Mouse (Mus musculus) central nervous system, embryonic 18 days (tissue): ENCODE measurements around the gene Ankrd39. TPM values are rescaled to one million over a fixed set of nuclear protein-coding genes. Genes with fewer than 3 reads are reported as not detected.

ENCODE experiments used
- polyA plus RNA-seq: library from polyadenylated mRNA; depleted of rRNA; stranded (reverse); fragments of >200 nt; gene quantifications from 2 replicates; pipeline ENCODE4 v1.2.3, GENCODE M21; 2012; rRNA removed

Ankrd39 gene
- polyA plus RNA-seq, result 19.0 and 19.9 TPM in 2 replicates

GRCm38 (mm10) chr1:36546888-36547471 lies at the start of gene Ankrd39:
TSS of gene Ankrd39 (minus strand) at chr1:36547445.

GRCm38 (mm10) chr1:36558031-36558993 lies 11.1 kb upstream of the Ankrd39 start, which contains the start of gene Sema4c:
TSS of gene Sema4c (minus strand) at chr1:36558349.

GRCm38 (mm10) chr1:36539186-36539585 lies 8.1 kb downstream of the Ankrd39 start, which contains the start of gene Gm42417:
TSS of gene Gm42417 (minus strand) at chr1:36539429.

GRCm38 (mm10) chr1:36536783-36537182 lies 10.5 kb downstream of the Ankrd39 start, which contains the start of gene Ankrd23:
TSS of gene Ankrd23 (minus strand) at chr1:36536883.

GRCm38 (mm10) chr1:36511289-36512021 lies 35.8 kb downstream of the Ankrd39 start, which contains the start of gene Cnnm3:
TSS of gene Cnnm3 (plus strand) at chr1:36511867.

Other genes starting within 250 kb of the Ankrd39 start
- gene Arid5a, start 239.7 kb downstream of the Ankrd39 start, polyA plus RNA-seq, result 1.7 and 2.5 TPM in 2 replicates
- gene Kansl3, start 178.3 kb downstream of the Ankrd39 start, polyA plus RNA-seq, result 65.0 and 65.8 TPM in 2 replicates
- 0.08 and 0.13 TPM in 2 replicates for gene Fer1l5, start 175.2 kb downstream of the Ankrd39 start, polyA plus RNA-seq
- 39.1 and 42.7 TPM in 2 replicates for gene Lman2l, start 102.2 kb downstream of the Ankrd39 start, polyA plus RNA-seq
- 5.0 and 5.3 TPM in 2 replicates for gene Cnnm4, start 75.8 kb downstream of the Ankrd39 start, polyA plus RNA-seq
- 29.8 and 32.0 TPM in 2 replicates for gene Cnnm3, start 35.6 kb downstream of the Ankrd39 start, polyA plus RNA-seq
- gene Ankrd23, start 10.6 kb downstream of the Ankrd39 start, polyA plus RNA-seq, result 13.1 and 15.4 TPM in 2 replicates
- 0.14 TPM in 1 of 2 replicates, not detected in the other for gene Gm42417, start 8.0 kb downstream of the Ankrd39 start, polyA plus RNA-seq
- gene Sema4c, start 10.9 kb upstream of the Ankrd39 start, polyA plus RNA-seq, result 53.8 and 56.0 TPM in 2 replicates
- 0.27 and 0.30 TPM in 2 replicates for gene Fam178b, start 135.7 kb upstream of the Ankrd39 start, polyA plus RNA-seq
- 436 and 479 TPM in 2 replicates for gene Cox5b, start 144.0 kb upstream of the Ankrd39 start, polyA plus RNA-seq
- 0.31 and 0.32 TPM in 2 replicates for gene 4933424G06Rik, start 162.7 kb upstream of the Ankrd39 start, polyA plus RNA-seq
- gene Actr1b, start 167.0 kb upstream of the Ankrd39 start, polyA plus RNA-seq, result 265 and 270 TPM in 2 replicates
- 2.8 and 3.1 TPM in 2 replicates for gene Zap70, start 214.4 kb upstream of the Ankrd39 start, polyA plus RNA-seq